Mouse (Mus musculus): ENCODE data around the gene Dennd1a.

DNA sequence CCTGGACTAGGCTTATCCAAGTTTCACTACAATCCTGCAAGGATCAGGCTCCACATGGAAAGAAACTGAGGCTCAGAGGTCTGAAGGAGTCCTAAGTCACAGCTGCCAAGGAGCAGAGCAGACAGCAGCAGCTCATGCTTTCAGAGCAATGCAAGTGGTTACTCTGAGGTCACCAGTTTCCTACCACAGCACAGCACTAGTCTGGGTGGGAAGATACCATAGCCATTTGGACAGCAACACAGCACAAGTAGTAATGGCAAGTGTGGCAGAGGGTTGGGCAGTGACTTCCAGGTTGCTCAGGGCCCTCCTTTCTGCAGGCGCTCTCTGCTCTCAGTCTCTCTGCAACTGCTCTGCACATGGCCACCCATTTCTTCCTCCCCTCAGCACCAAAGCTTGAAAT is 354.9 kb downstream of the Dennd1a start:
- TF ChIP-seq CTCF (IDR thresholded peaks at IDR 0.05; ENCODE audit: control insufficient read depth, insufficient read depth, insufficient read length) (no peak), FOSL1 (IDR thresholded peaks at IDR 0.05; ENCODE audit: insufficient read depth, low read length, poor library complexity, severe bottlenecking) (no peak), MYOG (IDR thresholded peaks at IDR 0.05; ENCODE audit: control insufficient read depth, extremely low read depth, insufficient read length) (no peak)

All from C2C12 (cell line).